Mouse (Mus musculus) kidney, embryonic 15.5 days (tissue): ENCODE results near the gene Slc22a14. TPM values are rescaled to one million over a fixed set of nuclear protein-coding genes. Genes with fewer than 3 reads are reported as not detected.

Experiments
- ATAC-seq: fragments of 200-750 bp; cut with Nextera tagmentation; replicated peaks from 2 replicates; pipeline ENCODE4 v1.8.0; 2017; ENCODE audit warnings: moderate TSS enrichment; ENCODE audit not compliant: low FRiP score
- H3K27ac ChIP-seq: fragments of 300-500 bp; sonication (generic); 2 replicates; pipeline ENCODE4 v1.5.1; 2015; ENCODE audit warnings: mild to moderate bottlenecking, inconsistent platforms
- H3K27me3 ChIP-seq: fragments of 300-500 bp; sonication (generic); 2 replicates; pipeline ENCODE4 v1.6.1; 2015; ENCODE audit warnings: inconsistent platforms
- H3K36me3 ChIP-seq: fragments of 300-500 bp; sonication (generic); 2 replicates; pipeline ENCODE4 v1.6.1; 2015; ENCODE audit warnings: inconsistent platforms
- H3K4me1 ChIP-seq: fragments of 300-500 bp; sonication (generic); 2 replicates; pipeline ENCODE4 v1.6.1; 2015; ENCODE audit warnings: inconsistent platforms
- H3K4me2 ChIP-seq: fragments of 300-500 bp; sonication (generic); 2 replicates; pipeline ENCODE4 v1.6.1; 2015; ENCODE audit warnings: moderate library complexity, mild to moderate bottlenecking, inconsistent platforms
- H3K4me3 ChIP-seq: fragments of 300-500 bp; sonication (generic); replicated peaks from 2 replicates; pipeline ENCODE4 v1.5.1; 2015; ENCODE audit warnings: mild to moderate bottlenecking, inconsistent platforms
- H3K9ac ChIP-seq: fragments of 300-500 bp; sonication (generic); 2 replicates; pipeline ENCODE4 v1.6.1; 2015; ENCODE audit warnings: mild to moderate bottlenecking, inconsistent platforms
- H3K9me3 ChIP-seq: fragments of 300-500 bp; sonication (generic); replicated peaks from 2 replicates; pipeline ENCODE4 v1.6.1; 2016; ENCODE audit warnings: inconsistent platforms
- WGBS: fragments of 180-500 bp; shearing (Covaris S2); methylation state at CpG from one replicate; pipeline ENCODE4 v1.1.7; 2015; ENCODE audit warnings: mixed read lengths; 5-methylcytosine and 5-hydroxymethylcytosine counted together
- polyA plus RNA-seq: library from polyadenylated mRNA; unstranded; fragments of >200 nt; fragmentation: Nextera tagmentation; extraction: Ambion mirVana; gene quantifications from 2 replicates; pipeline ENCODE4 v1.2.1, GENCODE M21; 2015

Slc22a14 gene
- polyA plus RNA-seq, 1 experiment from 2014 or later: 0.30 TPM

GRCm38 (mm10) chr9:119338350-119338749, 27.0 kb downstream of the Slc22a14 start:
- no peak for ATAC-seq
- peaks cover 50% of the 10 kb centered on the region for H3K4me1 ChIP-seq
- no peak overlapping the region for H3K4me2 ChIP-seq
- peaks cover 10% of the 10 kb centered on the region for H3K36me3 ChIP-seq
- H3K4me3 ChIP-seq: no peak overlapping the region
- 90% methylated on average over 3 of the region's 3 CpGs for WGBS
- H3K27me3 ChIP-seq: no peaks in the 10 kb centered on the region
- no peak overlapping the region for H3K27ac ChIP-seq
- no peaks in the 10 kb centered on the region for H3K9me3 ChIP-seq
- no peak overlapping the region for H3K9ac ChIP-seq

- WGBS: 73% methylated on average over 14 of the region's 14 CpGs
- Histone ChIP-seq H3K36me3 (peaks cover 10% of the 10 kb centered on the region), H3K4me2 (no peak overlapping the region), H3K9ac (no peak overlapping the region), H3K27me3 (no peaks in the 10 kb centered on the region), H3K27ac (no peak overlapping the region), H3K4me1 (peaks cover 50% of the 10 kb centered on the region), H3K9me3 (no peaks in the 10 kb centered on the region), H3K4me3 (no peak overlapping the region)
- no peak for ATAC-seq
These were observed 27.5 kb downstream of the Slc22a14 start for GRCm38 (mm10) chr9:119337842-119338241.

- H3K27me3 ChIP-seq: no peaks in the 10 kb centered on the region
- no peaks in the 10 kb centered on the region for H3K9me3 ChIP-seq
- H3K36me3 ChIP-seq: peaks cover 10% of the 10 kb centered on the region
- H3K4me1 ChIP-seq: peaks cover 38% of the 10 kb centered on the region
- 87% methylated on average over 4 of the region's 4 CpGs for WGBS
- H3K4me2 ChIP-seq: no peak overlapping the region
- no peak overlapping the region for H3K4me3 ChIP-seq
- H3K27ac ChIP-seq: no peak overlapping the region
- no peak overlapping the region for H3K9ac ChIP-seq
- no peak for ATAC-seq
These were observed 29.8 kb downstream of the Slc22a14 start for GRCm38 (mm10) chr9:119335571-119335970.

GRCm38 (mm10) chr9:119334834-119335233, 30.5 kb downstream of the Slc22a14 start:
- WGBS: 81% methylated on average over 2 of the region's 2 CpGs
- Histone ChIP-seq H3K27ac (0 out of 2 replicates have a peak overlapping the region, but pooled peaks have one; percentile 45), H3K4me3 (no peak overlapping the region), H3K9ac (no peak overlapping the region), H3K36me3 (peaks cover 10% of the 10 kb centered on the region), H3K4me2 (no peak overlapping the region), H3K4me1 (peaks cover 31% of the 10 kb centered on the region), H3K9me3 (no peaks in the 10 kb centered on the region), H3K27me3 (no peaks in the 10 kb centered on the region)
- no peak for ATAC-seq

GRCm38 (mm10) chr9:119334324-119334723, 31.0 kb downstream of the Slc22a14 start:
- Histone ChIP-seq H3K4me3 (no peak overlapping the region), H3K36me3 (peaks cover 10% of the 10 kb centered on the region), H3K27me3 (no peaks in the 10 kb centered on the region), H3K9me3 (no peaks in the 10 kb centered on the region), H3K27ac (0 out of 2 replicates have a peak overlapping the region, but pooled peaks have one; percentile 45), H3K4me2 (no peak overlapping the region), H3K4me1 (peaks cover 28% of the 10 kb centered on the region), H3K9ac (no peak overlapping the region)
- WGBS: 41% methylated on average over 10 of the region's 10 CpGs
- ATAC-seq: no peak

- H3K4me2 ChIP-seq: no peak overlapping the region
- no peaks in the 10 kb centered on the region for H3K36me3 ChIP-seq
- no peak overlapping the region for H3K27ac ChIP-seq
- no peaks in the 10 kb centered on the region for H3K9me3 ChIP-seq
- H3K4me3 ChIP-seq: no peak overlapping the region
- H3K9ac ChIP-seq: no peak overlapping the region
- peaks cover 12% of the 10 kb centered on the region for H3K4me1 ChIP-seq
- no peak for ATAC-seq
- 92% methylated on average over 15 of the region's 15 CpGs for whole genome bisulfite sequencing
- H3K27me3 ChIP-seq: no peaks in the 10 kb centered on the region
These were observed 35.0 kb downstream of the Slc22a14 start for GRCm38 (mm10) chr9:119330186-119330963.

GRCm38 (mm10) chr9:119328488-119328887, 36.9 kb downstream of the Slc22a14 start:
- no peak for ATAC-seq
- Histone ChIP-seq H3K27ac (peak overlapping the region; percentile 23; the same call in 1 of the 2 replicates), H3K9me3 (no peaks in the 10 kb centered on the region), H3K4me1 (peaks cover under 1% of the 10 kb centered on the region), H3K4me2 (no peak overlapping the region), H3K36me3 (no peaks in the 10 kb centered on the region), H3K4me3 (no peak overlapping the region), H3K27me3 (no peaks in the 10 kb centered on the region), H3K9ac (no peak overlapping the region)
- 76% methylated on average over 3 of the region's 3 CpGs for WGBS

GRCm38 (mm10) chr9:119324130-119324529, 41.2 kb downstream of the Slc22a14 start:
- ATAC-seq: no peak
- H3K27ac ChIP-seq: no peak overlapping the region
- H3K4me3 ChIP-seq: no peak overlapping the region
- H3K27me3 ChIP-seq: no peaks in the 10 kb centered on the region
- H3K36me3 ChIP-seq: no peaks in the 10 kb centered on the region
- H3K4me1 ChIP-seq: peaks cover 25% of the 10 kb centered on the region
- no peak overlapping the region for H3K9ac ChIP-seq
- H3K4me2 ChIP-seq: no peak overlapping the region
- WGBS: 60% methylated on average over 1 of the region's 1 CpGs
- no peaks in the 10 kb centered on the region for H3K9me3 ChIP-seq

GRCm38 (mm10) chr9:119323260-119323645, 42.1 kb downstream of the Slc22a14 start:
- Histone ChIP-seq H3K27ac (peak overlapping the region; percentile 95), H3K4me2 (peak overlapping the region; percentile 97), H3K4me3 (peak overlapping the region; percentile 98), H3K4me1 (peaks cover 25% of the 10 kb centered on the region), H3K9me3 (no peaks in the 10 kb centered on the region), H3K9ac (peak overlapping the region; percentile 62), H3K27me3 (no peaks in the 10 kb centered on the region), H3K36me3 (peaks cover 4% of the 10 kb centered on the region; the same call in 1 of the 2 replicates)
- no peak for ATAC-seq
- 4% methylated on average over 9 of the region's 9 CpGs for WGBS

GRCm38 (mm10) chr9:119322289-119323259, 42.8 kb downstream of the Slc22a14 start, which contains the start of gene Oxsr1:
Oxsr1 (minus strand) TSS chr9:119322427.
- WGBS: under 1% methylated on average over 76 of the region's 76 CpGs
- Histone ChIP-seq H3K4me1 (peaks cover 25% of the 10 kb centered on the region), H3K27ac (peak within 1 kb of the TSS; percentile 95), H3K9me3 (no peaks in the 10 kb centered on the region), H3K9ac (peak within 1 kb of the TSS; percentile 86), H3K36me3 (peaks cover 5% of the 10 kb centered on the region; the same call in 1 of the 2 replicates), H3K4me3 (peak within 1 kb of the TSS; percentile 98), H3K4me2 (peak within 1 kb of the TSS; percentile 97), H3K27me3 (no peaks in the 10 kb centered on the region)
- ATAC-seq: peak; percentile 98

GRCm38 (mm10) chr9:119321392-119322229, 43.7 kb downstream of the Slc22a14 start:
- Histone ChIP-seq H3K4me2 (peak overlapping the region; percentile 97), H3K9ac (peak overlapping the region; percentile 86), H3K9me3 (no peaks in the 10 kb centered on the region), H3K4me1 (peaks cover 25% of the 10 kb centered on the region), H3K4me3 (peak overlapping the region; percentile 98), H3K36me3 (peaks cover 5% of the 10 kb centered on the region; the same call in 1 of the 2 replicates), H3K27ac (peak overlapping the region; percentile 95), H3K27me3 (no peaks in the 10 kb centered on the region)
- under 1% methylated on average over 59 of the region's 59 CpGs for WGBS
- ATAC-seq: peak; percentile 68
